Mouse (Mus musculus) gastrocnemius, adult 8-10 months (tissue): ENCODE data around the gene Zfp69. TPM values are rescaled to one million over a fixed set of nuclear protein-coding genes. Genes with fewer than 3 reads are reported as not detected.

Experiments used
- DNase-seq, 2 experiments: peaks; one replicate each; pipeline ENCODE4 v3.0.0; 2022; ENCODE audit warnings: low spot score in 2 of 2
- microRNA-seq: library from miRNA; unstranded; fragments of <30 nt; microRNA quantifications from one replicate; pipeline ENCODE4 v1.2.0, GENCODE M21; 2022
- total RNA-seq, 4 experiments: library from RNA; stranded (reverse); gene quantifications; 2 replicates each; pipeline ENCODE4 v1.2.4; 2022

Zfp69 gene
- total RNA-seq, 4 experiments from 2014 or later, result 0.24 to 0.43 (median 0.24) TPM; not detected in 1

DNA sequence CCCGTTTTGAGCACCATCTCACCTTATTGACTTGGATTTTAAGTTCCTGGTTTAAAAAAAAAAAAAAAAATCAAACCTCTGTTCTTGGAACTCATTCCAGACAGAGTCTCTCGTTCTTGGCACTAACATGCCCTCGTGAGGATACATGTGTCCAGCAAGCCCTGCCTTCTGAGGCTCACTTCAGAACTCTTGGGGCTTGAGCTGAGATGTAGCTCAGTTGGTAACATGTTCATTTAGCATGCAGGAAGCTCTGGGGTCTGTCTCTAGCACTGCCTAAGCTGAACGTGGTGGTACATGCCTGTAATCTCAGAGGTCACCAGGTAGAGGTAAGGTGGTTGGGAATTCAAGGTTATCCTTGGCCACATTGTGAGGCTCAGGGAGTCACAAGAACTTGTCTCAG is 65.4 kb downstream of the Zfp69 start:
- no peak for DNase-seq

DNA sequence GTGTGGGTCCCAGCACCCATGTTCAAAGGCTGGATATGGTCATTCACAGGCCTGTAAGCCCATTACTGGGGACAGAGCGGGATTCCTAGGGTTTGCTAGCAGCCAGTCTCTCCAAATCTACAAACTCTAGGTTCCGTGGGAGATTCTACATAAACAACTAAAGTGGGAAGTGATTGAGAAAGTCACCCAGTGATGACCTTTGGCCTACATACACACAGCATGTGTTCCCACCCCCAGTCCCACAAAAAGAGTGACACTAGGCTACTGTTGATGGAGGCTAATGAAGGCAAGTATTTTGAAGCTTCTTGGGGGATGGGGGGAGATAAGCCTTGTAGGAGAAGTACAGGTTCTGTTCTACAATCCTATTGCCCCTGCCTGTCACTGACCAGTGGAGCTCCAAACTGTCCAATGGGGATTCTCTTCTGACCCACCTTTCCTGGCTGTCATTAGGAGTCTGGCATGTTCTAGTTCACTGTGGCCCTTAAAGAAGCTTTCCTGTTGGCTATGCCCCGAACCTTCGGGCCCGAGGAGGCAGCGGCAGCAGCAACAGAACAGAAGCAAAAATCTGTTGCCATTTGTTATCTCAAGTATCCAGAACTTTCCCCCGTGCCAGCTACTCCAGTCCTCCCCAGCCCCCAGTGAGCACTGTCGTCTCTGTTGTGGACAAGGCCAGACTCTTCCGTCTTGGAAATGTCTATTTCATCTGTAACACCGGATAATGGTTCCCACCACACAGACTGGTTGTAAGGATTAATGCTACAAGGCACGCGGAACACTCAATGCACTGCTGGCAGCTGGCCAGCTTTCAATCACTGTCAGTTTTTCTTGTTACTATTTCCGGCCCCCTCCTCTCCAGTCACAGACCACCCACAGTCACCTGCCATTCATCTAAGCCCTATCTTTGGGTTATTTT is 66.0 kb downstream of the Zfp69 start:
- DNase-seq, result no peak

DNA sequence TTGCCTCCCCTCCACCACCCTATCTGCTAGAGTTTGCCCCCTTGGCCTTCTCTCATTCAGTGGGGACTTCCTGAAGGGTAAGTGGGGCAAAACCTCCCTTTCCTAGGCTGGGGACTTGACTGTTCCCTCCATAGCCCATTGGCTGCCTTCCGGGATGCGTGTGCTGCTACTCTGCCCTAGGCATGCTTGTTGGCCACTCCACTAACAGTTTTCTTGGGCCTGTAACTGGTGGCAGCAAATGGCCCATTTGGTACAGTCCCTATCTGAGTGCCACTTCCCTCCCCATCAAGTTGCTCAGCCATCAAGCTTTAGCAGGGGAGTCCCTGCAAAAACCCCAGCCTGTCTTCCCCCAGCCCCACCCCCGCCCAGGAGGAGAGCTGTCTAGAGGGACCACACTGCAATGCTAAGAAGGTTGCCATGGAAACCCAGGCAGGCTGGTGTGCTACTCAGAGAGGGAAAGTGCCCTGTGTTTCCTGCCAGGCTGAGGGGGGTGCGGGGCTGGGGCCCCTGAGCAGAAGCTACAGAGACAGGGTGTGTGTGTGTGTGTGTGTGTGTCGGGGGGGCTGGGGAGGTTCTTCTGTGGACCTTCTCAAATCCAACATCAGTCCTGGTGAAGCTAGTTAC is 69.4 kb downstream of the Zfp69 start:
- no peak for DNase-seq

DNA sequence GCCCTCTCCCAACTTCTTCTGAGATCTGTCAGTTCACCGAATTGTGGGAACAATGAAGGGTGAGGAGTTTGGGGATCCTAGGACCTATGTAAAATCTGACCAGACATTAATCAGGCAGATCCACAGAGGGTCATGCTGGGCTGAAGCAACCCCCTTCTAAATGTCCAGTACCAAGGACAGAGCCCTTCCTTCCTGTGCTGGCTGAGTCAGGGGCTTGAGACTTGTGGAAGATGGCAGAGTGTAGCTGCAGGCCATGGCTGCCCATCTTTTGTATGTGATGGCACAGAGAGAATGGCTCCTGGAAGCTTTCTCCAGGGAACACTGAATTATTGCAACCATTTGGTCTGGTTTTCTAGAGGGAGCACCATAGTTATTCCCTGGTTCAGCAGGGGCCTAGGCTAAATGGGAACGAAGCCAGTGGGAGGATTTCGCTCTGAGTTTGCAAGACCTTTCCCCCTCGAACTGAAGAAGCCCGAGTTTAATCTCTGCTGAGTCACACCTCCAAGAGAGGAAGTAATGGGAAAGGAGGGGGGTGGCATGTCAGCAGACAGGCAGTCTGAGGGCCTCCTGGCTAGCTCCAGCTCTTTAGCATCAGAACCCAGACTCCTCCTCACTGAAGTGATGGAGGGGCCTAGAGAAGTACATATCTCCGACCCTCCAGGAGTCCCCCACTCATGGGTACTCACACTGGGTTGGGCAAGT is 70.6 kb downstream of the Zfp69 start:
- DNase-seq, result no peak

Small RNA genes within 50 kb of the gene (microRNA-seq; reads per million reads assigned to microRNA genes)
- gene Mir7015, result not detected

Other genes starting within 250 kb of the Zfp69 start
- 10 to 100 TPM; 11.1 to 21.9 (median 13.6) TPM for gene Kcnq4, start 203.1 kb downstream of the Zfp69 start, total RNA-seq
- gene Nfyc, start 120.1 kb downstream of the Zfp69 start, total RNA-seq, result 10 to 100 TPM; 38.3 to 42.7 (median 38.3) TPM
- gene Rims3, start 96.9 kb downstream of the Zfp69 start, total RNA-seq, result under 1 TPM in 2 of 4 experiments, not detected in 2; 0.02 to 0.11 TPM
- gene Exo5, start 26.7 kb downstream of the Zfp69 start, total RNA-seq, result 1 to 10 TPM in 3 of 4 experiments, under 1 TPM in 1; 0.87 to 2.8 (median 1.5) TPM
- gene Smap2, start 65.5 kb upstream of the Zfp69 start, total RNA-seq, result 10 to 100 TPM; 11.5 to 15.2 (median 14.0) TPM
- under 1 TPM in 2 of 4 experiments, not detected in 2; 0.13 to 0.44 TPM for gene Col9a2, start 87.7 kb upstream of the Zfp69 start, total RNA-seq
- gene Zmpste24, start 146.5 kb upstream of the Zfp69 start, total RNA-seq, result 10 to 100 TPM; 18.3 to 22.8 (median 18.8) TPM
- gene Tmco2, start 157.5 kb upstream of the Zfp69 start, total RNA-seq, result not detected